Mouse (Mus musculus): ENCODE results near the gene Bmp2k. TPM values are rescaled to one million over a fixed set of nuclear protein-coding genes. Genes with fewer than 3 reads are reported as not detected.

Gene Bmp2k
- polyA plus RNA-seq, 1 experiment from 2014 or later, result 15.7 TPM

GRCm38 (mm10) chr5:97097631-97098041 is 100.1 kb downstream of the Bmp2k start:
- WGBS, result 61% methylated on average over 9 of the region's 9 CpGs
- H3K9ac ChIP-seq (ENCODE audit: low read length), result no peak overlapping the region
- no peaks in the 10 kb centered on the region for H3K4me1 ChIP-seq (replicated peaks; ENCODE audit: control insufficient read depth, insufficient read depth, low read length)
- H3K4me3 ChIP-seq (ENCODE audit: low read depth, low read length), result no peak overlapping the region
- H3K4me2 ChIP-seq (ENCODE audit: low read length), result no peak overlapping the region
- H3K36me3 ChIP-seq (ENCODE audit: control insufficient read depth, insufficient read depth, low read length), result no peaks in the 10 kb centered on the region; the same call in 1 of the 2 replicates
- H3K27ac ChIP-seq (ENCODE audit: low read depth), result no peak overlapping the region
- ATAC-seq (replicated peaks; ENCODE audit: low FRiP score, low TSS enrichment, low read depth) (0 out of 2 replicates have a peak, but pooled peaks have one; percentile 32), DNase-seq (ENCODE audit: low spot score) (no peak)
- no peaks in the 10 kb centered on the region for H3K9me3 ChIP-seq (ENCODE audit: control insufficient read depth, low read length)
- no peaks in the 10 kb centered on the region for H3K27me3 ChIP-seq (replicated peaks; ENCODE audit: control insufficient read depth, insufficient read depth, low read length)

- no peak overlapping the region for H3K4me2 ChIP-seq (ENCODE audit: low read length)
- ATAC-seq (replicated peaks; ENCODE audit: low FRiP score, low TSS enrichment, low read depth) (no peak), DNase-seq (ENCODE audit: low spot score) (no peak)
- H3K27me3 ChIP-seq (replicated peaks; ENCODE audit: control insufficient read depth, insufficient read depth, low read length), result no peaks in the 10 kb centered on the region
- no peak overlapping the region for H3K27ac ChIP-seq (ENCODE audit: low read depth)
- H3K4me1 ChIP-seq (replicated peaks; ENCODE audit: control insufficient read depth, insufficient read depth, low read length), result no peaks in the 10 kb centered on the region
- no peak overlapping the region for H3K9ac ChIP-seq (ENCODE audit: low read length)
- WGBS, result 89% methylated on average over 8 of the region's 8 CpGs
- H3K9me3 ChIP-seq (ENCODE audit: control insufficient read depth, low read length), result no peaks in the 10 kb centered on the region
- H3K4me3 ChIP-seq (ENCODE audit: low read depth, low read length), result no peak overlapping the region
- H3K36me3 ChIP-seq (ENCODE audit: control insufficient read depth, insufficient read depth, low read length), result no peaks in the 10 kb centered on the region; the same call in 1 of the 2 replicates
Measured at GRCm38 (mm10) chr5:97099954-97100353, 102.5 kb downstream of the Bmp2k start.

GRCm38 (mm10) chr5:97108333-97108732 is 110.8 kb downstream of the Bmp2k start:
- Histone ChIP-seq H3K9ac (ENCODE audit: low read length) (no peak overlapping the region), H3K27ac (ENCODE audit: low read depth) (no peak overlapping the region), H3K4me1 (replicated peaks; ENCODE audit: control insufficient read depth, insufficient read depth, low read length) (peaks cover 9% of the 10 kb centered on the region; the same call in 1 of the 2 replicates), H3K4me2 (ENCODE audit: low read length) (no peak overlapping the region), H3K9me3 (ENCODE audit: control insufficient read depth, low read length) (no peaks in the 10 kb centered on the region), H3K27me3 (replicated peaks; ENCODE audit: control insufficient read depth, insufficient read depth, low read length) (no peaks in the 10 kb centered on the region), H3K36me3 (ENCODE audit: control insufficient read depth, insufficient read depth, low read length) (no peaks in the 10 kb centered on the region), H3K4me3 (ENCODE audit: low read depth, low read length) (no peak overlapping the region)
- WGBS, result 87% methylated on average over 5 of the region's 5 CpGs
- DNase-seq (ENCODE audit: low spot score), result no peak
- ATAC-seq (replicated peaks; ENCODE audit: low FRiP score, low TSS enrichment, low read depth), result no peak

GRCm38 (mm10) chr5:97110133-97110532 is 112.6 kb downstream of the Bmp2k start:
- Histone ChIP-seq H3K36me3 (ENCODE audit: control insufficient read depth, insufficient read depth, low read length) (no peaks in the 10 kb centered on the region), H3K9ac (ENCODE audit: low read length) (no peak overlapping the region), H3K27me3 (replicated peaks; ENCODE audit: control insufficient read depth, insufficient read depth, low read length) (no peaks in the 10 kb centered on the region), H3K4me1 (replicated peaks; ENCODE audit: control insufficient read depth, insufficient read depth, low read length) (peaks cover 9% of the 10 kb centered on the region; the same call in 1 of the 2 replicates), H3K4me2 (ENCODE audit: low read length) (peak overlapping the region; percentile 68; the same call in 1 of the 2 replicates), H3K9me3 (ENCODE audit: control insufficient read depth, low read length) (no peaks in the 10 kb centered on the region), H3K4me3 (ENCODE audit: low read depth, low read length) (0 out of 2 replicates have a peak overlapping the region, but pooled peaks have one; percentile 59), H3K27ac (ENCODE audit: low read depth) (no peak overlapping the region)
- no peak for DNase-seq (ENCODE audit: low spot score)
- no peak for ATAC-seq (replicated peaks; ENCODE audit: low FRiP score, low TSS enrichment, low read depth)
- WGBS, result 47% methylated on average over 2 of the region's 2 CpGs

- ATAC-seq (replicated peaks; ENCODE audit: low FRiP score, low TSS enrichment, low read depth), result no peak
- peak overlapping the region; percentile 68 for H3K4me2 ChIP-seq (ENCODE audit: low read length)
- no peak for DNase-seq (ENCODE audit: low spot score)
- no peaks in the 10 kb centered on the region for H3K27me3 ChIP-seq (replicated peaks; ENCODE audit: control insufficient read depth, insufficient read depth, low read length)
- no peaks in the 10 kb centered on the region for H3K9me3 ChIP-seq (ENCODE audit: control insufficient read depth, low read length)
- peaks cover 9% of the 10 kb centered on the region; the same call in 1 of the 2 replicates for H3K4me1 ChIP-seq (replicated peaks; ENCODE audit: control insufficient read depth, insufficient read depth, low read length)
- peak overlapping the region; percentile 59 for H3K4me3 ChIP-seq (ENCODE audit: low read depth, low read length)
- H3K9ac ChIP-seq (ENCODE audit: low read length), result peak overlapping the region; percentile 48; the same call in 1 of the 2 replicates
- no peak overlapping the region for H3K27ac ChIP-seq (ENCODE audit: low read depth)
- no peaks in the 10 kb centered on the region for H3K36me3 ChIP-seq (ENCODE audit: control insufficient read depth, insufficient read depth, low read length)
- WGBS, result 21% methylated on average over 5 of the region's 5 CpGs
Measured at GRCm38 (mm10) chr5:97110697-97111096, 113.2 kb downstream of the Bmp2k start.

GRCm38 (mm10) chr5:97111207-97111910 is 113.9 kb downstream of the Bmp2k start, which contains the start of gene Paqr3:
Gene Paqr3, minus strand, starts transcription at chr5:97111596.
- Histone ChIP-seq H3K4me2 (ENCODE audit: low read length) (peak within 1 kb of the TSS; percentile 68), H3K4me3 (ENCODE audit: low read depth, low read length) (peak within 1 kb of the TSS; percentile 59), H3K9me3 (ENCODE audit: control insufficient read depth, low read length) (no peaks in the 10 kb centered on the region), H3K4me1 (replicated peaks; ENCODE audit: control insufficient read depth, insufficient read depth, low read length) (peaks cover 9% of the 10 kb centered on the region; the same call in 1 of the 2 replicates), H3K36me3 (ENCODE audit: control insufficient read depth, insufficient read depth, low read length) (no peaks in the 10 kb centered on the region), H3K27ac (ENCODE audit: low read depth) (no peak within 1 kb of the TSS), H3K9ac (ENCODE audit: low read length) (peak within 1 kb of the TSS; percentile 48), H3K27me3 (replicated peaks; ENCODE audit: control insufficient read depth, insufficient read depth, low read length) (no peaks in the 10 kb centered on the region)
- WGBS, result under 1% methylated on average over 62 of the region's 62 CpGs
- ATAC-seq (replicated peaks; ENCODE audit: low FRiP score, low TSS enrichment, low read depth), result peak; percentile 99
- peak; percentile 98 for DNase-seq (ENCODE audit: low spot score)

- no peak for ATAC-seq (replicated peaks; ENCODE audit: low FRiP score, low TSS enrichment, low read depth)
- Histone ChIP-seq H3K4me2 (ENCODE audit: low read length) (no peak overlapping the region), H3K9me3 (ENCODE audit: control insufficient read depth, low read length) (no peaks in the 10 kb centered on the region), H3K4me3 (ENCODE audit: low read depth, low read length) (no peak overlapping the region), H3K4me1 (replicated peaks; ENCODE audit: control insufficient read depth, insufficient read depth, low read length) (no peaks in the 10 kb centered on the region), H3K27ac (ENCODE audit: low read depth) (no peak overlapping the region), H3K9ac (ENCODE audit: low read length) (no peak overlapping the region), H3K36me3 (ENCODE audit: control insufficient read depth, insufficient read depth, low read length) (no peaks in the 10 kb centered on the region), H3K27me3 (replicated peaks; ENCODE audit: control insufficient read depth, insufficient read depth, low read length) (no peaks in the 10 kb centered on the region)
- no peak for DNase-seq (ENCODE audit: low spot score)
- WGBS, result 80% methylated on average over 12 of the region's 12 CpGs
Measured at GRCm38 (mm10) chr5:97124977-97125376, 127.5 kb downstream of the Bmp2k start.

GRCm38 (mm10) chr5:97125459-97125970 is 128.0 kb downstream of the Bmp2k start:
- WGBS, result 78% methylated on average over 10 of the region's 10 CpGs
- H3K4me1 ChIP-seq (replicated peaks; ENCODE audit: control insufficient read depth, insufficient read depth, low read length), result no peaks in the 10 kb centered on the region
- no peaks in the 10 kb centered on the region for H3K9me3 ChIP-seq (ENCODE audit: control insufficient read depth, low read length)
- H3K4me3 ChIP-seq (ENCODE audit: low read depth, low read length), result no peak overlapping the region
- H3K9ac ChIP-seq (ENCODE audit: low read length), result no peak overlapping the region
- H3K27me3 ChIP-seq (replicated peaks; ENCODE audit: control insufficient read depth, insufficient read depth, low read length), result no peaks in the 10 kb centered on the region
- no peak for ATAC-seq (replicated peaks; ENCODE audit: low FRiP score, low TSS enrichment, low read depth)
- no peaks in the 10 kb centered on the region for H3K36me3 ChIP-seq (ENCODE audit: control insufficient read depth, insufficient read depth, low read length)
- DNase-seq (ENCODE audit: low spot score), result no peak
- no peak overlapping the region for H3K27ac ChIP-seq (ENCODE audit: low read depth)
- H3K4me2 ChIP-seq (ENCODE audit: low read length), result no peak overlapping the region
